Mouse (Mus musculus): ENCODE measurements around the gene Zfp689.

DNA sequence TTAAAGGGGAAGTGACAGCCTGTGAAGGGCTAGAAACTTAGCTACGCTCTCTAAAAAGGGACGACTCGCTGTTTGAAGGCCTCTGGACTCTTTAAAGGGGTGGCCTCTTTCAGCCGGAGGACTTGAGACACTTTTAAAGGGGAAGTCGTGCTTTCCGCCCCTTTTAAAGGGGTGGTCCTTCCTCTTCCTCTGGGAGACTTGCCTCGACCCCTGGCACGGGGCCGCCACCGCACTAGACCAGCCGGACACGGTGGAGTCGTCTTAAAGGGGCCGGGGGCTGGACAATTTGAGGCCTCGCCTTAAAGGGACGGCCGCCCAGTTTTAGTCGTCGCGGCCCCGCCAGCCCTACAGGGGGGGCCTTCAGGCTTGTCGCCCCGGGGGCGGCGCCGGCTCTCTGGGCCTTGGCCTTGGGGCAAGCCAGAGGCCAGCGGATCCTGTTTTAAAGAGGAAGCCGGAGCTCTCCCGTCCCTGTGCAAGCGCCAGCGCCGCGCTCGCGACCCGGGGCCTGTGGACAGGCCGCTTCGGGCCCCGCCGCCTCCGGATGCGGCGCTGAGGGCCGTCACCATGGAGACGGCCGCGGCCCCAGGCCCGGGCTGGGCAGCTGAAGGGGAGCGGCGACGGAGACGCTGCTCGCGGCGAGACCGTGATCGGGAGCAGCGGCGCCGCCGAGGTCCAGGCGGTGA, 29.8 kb upstream of the Zfp689 start, which contains the start of gene Fbrs:
- TF ChIP-seq CTCF (conservative IDR thresholded peaks at IDR 0.05; ENCODE audit: low read length), result no peak
- TF ChIP-seq POU5F1 (IDR thresholded peaks at IDR 0.05; ENCODE audit: borderline replicate concordance, low read length), result no peak
